Mouse (Mus musculus) hindlimb bud, embryonic 11.5 days (tissue): ENCODE measurements around the gene Sgip1.

Experiments
- DNase-seq: peaks from one replicate; pipeline ENCODE4 v3.0.0-alpha.2; 2012; ENCODE audit warnings: low read depth, low spot score; ENCODE audit errors: extremely low spot score

Gene Sgip1

DNA sequence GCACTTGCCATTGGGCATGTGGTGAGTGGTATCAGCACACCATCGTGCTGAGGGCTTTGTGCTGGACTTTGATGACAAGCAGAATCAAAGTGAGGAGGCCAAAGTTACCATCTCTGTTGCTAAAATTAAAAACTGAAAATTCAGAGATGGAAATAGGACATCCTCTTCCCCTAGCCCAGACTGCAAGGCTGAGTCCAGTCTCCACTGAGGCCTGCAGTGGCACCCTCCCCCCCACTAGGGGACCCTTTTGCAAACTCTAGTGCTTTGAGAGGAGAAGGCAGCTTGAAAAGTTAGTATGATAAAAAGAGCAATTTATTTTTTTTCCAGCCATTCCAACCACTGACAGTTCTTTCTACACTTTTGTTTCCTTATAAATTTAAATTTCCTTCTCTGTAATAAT lies 93.6 kb downstream of the Sgip1 start:
- no peak for DNase-seq

DNA sequence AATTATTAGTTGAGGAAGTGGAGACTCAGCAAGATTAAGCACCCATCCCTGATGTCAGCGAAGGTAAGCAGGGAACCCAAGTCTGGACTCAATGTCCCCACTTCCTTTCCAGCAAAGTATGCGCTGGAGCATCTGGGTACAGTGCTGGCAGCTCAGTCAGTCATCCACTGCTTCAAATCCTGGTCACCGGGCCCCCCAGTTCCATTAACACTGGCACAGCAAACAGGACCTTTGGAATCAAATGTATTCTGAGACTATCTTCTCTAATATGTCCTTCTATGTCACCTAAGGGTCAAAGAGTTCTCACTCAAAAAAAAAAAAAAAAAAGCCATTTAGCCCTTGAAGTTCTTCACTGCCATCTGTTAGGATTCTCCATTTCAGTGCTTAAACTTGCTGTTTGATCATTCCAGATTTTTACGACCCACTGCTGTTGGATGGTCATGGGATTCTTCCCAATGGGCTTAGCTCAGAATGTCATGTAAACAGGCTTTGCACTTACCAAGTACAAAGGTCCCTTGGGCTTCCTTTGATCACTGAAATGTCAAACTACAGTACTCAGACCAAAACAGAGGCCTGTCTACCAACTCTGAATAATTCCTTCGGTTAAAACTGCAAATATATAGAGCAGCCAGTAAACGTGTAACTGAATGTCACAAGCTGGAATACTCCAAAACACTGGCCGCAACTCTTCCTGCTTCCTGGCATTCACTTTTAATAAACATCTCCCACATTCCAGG lies 99.1 kb downstream of the Sgip1 start:
- DNase-seq = no peak

DNA sequence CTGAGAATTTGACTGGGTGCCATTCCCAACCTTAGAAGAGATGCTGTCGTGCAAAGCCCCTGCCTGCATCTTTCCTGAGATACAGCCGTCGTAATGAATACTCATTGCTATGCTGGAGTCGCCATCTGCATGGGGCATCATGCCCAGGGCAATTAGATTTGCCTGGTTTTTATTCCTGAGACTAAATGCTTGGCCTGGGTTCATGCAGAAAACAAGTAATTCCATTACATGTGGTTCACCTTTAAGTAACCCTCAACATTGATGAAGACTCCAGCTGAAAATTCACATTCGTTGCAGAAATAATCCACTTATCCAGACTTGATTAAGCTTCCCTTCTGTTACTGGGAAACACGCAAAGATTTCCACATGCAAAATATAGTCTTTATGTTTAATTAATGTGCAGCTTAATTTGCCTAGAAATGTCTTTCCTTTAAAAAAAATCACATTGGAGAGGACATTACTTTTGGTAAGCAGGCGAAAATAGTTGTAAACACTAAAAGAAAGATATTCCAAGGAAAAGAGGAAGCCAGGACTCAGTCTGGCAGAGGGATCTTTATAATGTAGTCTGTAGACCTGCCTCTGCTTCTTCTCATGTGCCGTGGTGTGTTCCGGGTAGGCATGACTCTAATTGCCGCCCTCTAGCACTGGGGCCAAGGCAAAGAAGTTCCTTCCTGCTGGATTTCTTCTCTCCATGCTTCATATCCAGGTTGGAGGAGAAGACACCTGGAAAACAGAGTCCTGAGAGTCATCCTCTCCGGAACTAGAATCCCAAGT lies 100.0 kb downstream of the Sgip1 start:
- no peak for DNase-seq

DNA sequence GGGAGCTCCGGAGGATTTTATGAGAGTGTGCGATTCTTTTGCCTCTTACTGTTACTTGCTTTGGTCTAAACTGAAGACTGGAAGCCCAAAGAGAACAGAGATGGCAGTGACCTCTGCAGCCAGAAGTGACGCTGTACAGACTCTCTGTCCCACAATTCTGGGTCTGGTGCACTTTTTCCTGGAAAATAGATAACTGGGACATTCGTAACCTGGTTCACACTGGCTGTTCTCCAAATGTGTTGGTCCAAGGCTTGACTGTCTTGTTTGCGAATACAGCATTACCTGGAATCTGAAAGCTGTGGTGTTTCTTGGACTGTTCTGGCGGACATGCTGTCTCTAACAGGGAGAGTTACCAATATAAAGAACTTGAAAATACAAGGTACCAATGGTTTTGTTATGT lies 109.4 kb downstream of the Sgip1 start:
- no peak for DNase-seq

GRCm38 (mm10) chr4:102851161-102851560 lies 110.1 kb downstream of the Sgip1 start:
- no peak for DNase-seq

- no peak for DNase-seq
Measured at GRCm38 (mm10) chr4:102852290-102852689, 111.2 kb downstream of the Sgip1 start.

DNA sequence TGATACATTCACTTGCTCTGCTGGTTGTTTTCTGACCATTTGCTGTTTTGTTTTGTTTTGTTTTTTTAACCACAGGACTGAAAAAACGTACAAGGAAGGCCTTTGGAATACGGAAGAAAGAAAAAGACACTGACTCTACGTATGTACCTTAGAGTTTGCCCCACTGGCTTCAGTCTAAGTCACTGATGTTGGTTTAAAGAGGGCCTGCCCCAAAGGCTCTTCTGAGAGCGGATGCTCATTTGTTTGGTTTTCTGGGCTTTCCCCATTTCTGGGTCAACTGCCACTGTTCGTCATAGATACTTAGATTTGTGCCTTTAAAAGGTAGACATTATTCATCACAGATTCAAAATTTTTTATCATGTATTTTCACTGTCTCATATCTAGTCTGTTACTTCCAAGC lies 111.7 kb downstream of the Sgip1 start:
- no peak for DNase-seq

DNA sequence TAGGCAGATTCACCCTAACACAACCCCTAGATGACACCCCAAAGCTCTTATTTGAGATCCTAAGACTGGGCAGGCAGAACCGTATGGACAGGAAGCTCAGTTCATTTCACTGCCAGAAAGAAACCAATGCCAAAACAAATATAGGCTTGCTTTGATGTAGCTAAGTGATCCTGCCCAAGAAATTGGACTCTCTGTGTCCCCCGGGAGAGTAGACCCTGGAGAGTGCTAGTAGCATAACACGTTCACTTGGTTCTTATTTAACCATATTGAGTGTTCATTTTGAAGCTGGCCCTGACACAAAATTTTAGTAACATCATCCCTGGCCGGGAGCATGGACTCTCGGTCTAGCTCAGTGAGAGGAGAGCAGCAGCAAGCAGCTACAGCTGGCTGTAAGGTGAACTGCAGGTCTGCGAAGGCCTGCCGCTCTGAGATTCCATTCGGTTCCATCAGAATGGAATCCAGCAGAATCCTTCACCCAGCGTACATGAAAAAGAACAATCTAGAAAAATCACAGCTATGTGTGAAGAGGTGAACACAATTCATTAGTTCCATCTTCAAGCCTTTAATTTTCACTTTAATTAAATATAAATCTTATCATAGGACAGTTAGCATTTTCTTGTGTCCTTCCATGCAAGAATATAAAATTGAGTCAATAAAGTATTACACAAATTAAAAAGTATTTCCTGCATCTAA lies 112.4 kb downstream of the Sgip1 start:
- DNase-seq = no peak

GRCm38 (mm10) chr4:102854928-102855892 lies 114.1 kb downstream of the Sgip1 start:
- no peak for DNase-seq

- DNase-seq = no peak
Measured at GRCm38 (mm10) chr4:102856086-102856485, 115.0 kb downstream of the Sgip1 start.

- no peak for DNase-seq
Measured at GRCm38 (mm10) chr4:102859259-102860194, 118.4 kb downstream of the Sgip1 start.

DNA sequence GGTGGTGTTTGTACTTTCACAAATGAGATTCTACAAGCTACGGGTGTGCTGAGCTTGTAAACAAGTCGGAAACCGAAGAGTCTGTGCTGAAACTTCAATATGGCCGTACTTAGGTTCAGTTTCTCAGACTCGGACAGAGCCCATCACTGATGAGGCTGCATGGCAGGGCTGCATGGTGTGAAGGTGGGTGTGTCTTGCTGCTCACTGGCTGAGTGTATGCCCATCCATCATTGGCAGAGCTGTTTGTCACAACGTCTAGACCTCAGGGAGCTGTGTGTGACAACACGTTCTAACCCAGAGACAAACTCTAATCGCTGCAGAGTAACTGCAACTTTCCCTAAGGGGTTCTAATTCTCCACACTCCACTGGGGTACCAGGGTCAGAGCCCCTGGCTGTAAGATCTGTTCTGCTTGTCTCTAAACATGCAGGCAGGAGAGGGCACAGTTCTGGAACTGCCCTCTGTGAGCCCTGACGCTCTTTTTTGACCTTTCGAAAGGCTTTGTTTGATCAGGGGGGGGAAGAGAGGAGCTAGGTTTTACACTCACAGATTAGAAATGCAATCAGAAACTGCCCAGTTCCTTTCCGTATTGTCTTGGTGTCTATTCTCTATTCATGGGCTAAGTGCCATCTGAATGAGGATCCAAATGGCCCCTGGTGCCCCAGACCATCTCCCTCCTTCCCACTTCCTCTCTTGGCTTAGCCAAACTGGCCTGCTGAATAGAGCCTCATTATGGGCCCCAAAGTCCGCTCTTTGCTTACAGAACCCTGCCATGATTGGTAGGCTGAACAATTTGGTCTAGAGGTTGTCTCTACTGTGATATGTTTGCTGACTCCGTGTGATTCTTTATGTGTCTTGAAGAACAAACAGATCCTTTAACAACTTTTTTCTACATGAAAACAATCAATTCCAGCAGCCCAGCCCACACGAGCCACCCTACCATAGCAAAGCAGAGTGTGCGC lies 121.9 kb downstream of the Sgip1 start:
- DNase-seq = no peak

DNA sequence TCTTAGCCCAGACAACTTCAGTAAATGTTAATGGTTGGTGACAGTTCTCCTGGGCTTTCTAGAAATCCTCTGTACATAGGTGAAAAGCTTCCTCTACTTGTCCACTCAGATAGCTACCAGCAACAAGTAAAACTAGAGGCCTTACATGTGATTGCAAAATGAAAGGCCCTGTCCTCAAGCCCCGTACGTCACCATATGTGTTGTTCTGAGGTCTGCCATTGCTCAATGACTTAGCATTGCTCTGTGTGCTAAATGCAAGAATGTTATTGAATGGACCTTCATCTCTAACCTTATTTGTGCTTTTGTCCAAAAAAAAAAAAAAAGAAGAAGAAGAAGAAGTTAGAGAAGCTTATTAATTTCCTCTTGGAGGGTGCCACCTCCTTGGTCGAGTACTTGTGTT lies 125.4 kb downstream of the Sgip1 start:
- DNase-seq = no peak

DNA sequence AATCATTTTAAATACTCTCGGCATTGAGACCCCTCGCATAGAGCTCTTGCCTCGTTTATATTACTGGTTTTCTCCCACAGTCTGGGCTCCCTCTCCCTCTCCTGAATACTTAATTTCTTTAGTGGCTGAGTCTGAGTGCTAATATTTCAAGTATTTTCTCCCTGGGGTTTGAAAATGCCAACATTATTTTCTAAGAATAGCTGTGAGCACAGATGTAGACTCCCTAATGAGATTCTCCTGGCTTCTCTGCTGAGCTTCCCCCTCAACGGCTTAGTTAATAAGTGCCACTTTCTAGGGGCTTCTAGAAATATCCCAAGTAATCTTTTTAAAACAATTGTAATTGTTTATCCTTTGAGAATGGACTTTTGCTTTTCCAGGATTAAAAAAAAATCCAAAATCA lies 130.2 kb downstream of the Sgip1 start:
- no peak for DNase-seq

DNA sequence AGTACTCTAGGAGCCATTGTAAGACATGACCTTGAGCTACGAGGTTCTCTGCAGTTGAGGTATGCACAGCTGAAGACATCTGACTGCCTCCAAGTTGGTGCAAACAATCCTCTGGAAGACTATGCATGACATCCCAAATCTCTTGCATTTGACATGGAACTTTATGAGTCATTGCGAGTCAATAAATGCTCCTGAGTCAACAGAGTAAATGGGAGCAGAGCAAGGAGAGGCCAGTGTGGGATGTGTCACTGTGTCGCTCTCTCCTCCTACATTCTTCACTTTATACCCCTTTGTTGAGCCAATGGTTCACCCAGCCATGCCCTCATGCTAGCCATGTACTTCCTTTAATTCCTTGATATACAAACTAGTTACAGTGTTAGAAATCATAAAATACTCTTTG lies 142.0 kb downstream of the Sgip1 start:
- DNase-seq = no peak

GRCm38 (mm10) chr4:102884228-102884627 lies 143.1 kb downstream of the Sgip1 start:
- DNase-seq = no peak

GRCm38 (mm10) chr4:102886459-102886858 lies 145.4 kb downstream of the Sgip1 start:
- no peak for DNase-seq

DNA sequence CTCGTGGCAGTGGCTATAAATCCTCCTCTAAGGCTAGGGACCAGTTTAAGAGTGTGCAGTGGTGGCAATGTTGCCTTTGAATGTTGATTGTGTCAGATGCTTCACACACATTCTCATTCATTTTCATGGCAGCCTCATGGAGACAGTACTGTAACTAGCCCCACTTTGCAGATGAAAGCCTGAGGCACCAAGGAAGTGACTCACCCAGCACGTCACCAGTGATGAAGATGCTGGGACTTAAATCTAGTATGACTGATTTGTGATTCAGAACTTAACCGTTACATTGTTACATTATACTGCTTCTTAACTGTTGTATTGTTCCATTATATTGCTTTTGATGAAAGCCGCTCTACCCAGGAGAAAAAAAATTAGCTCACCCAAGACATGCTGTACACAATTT lies 145.8 kb downstream of the Sgip1 start:
- DNase-seq = no peak
